Mouse (Mus musculus) embryonic facial prominence, embryonic 12.5 days (tissue): ENCODE data around the gene Eif4g3. TPM values are rescaled to one million over a fixed set of nuclear protein-coding genes. Genes with fewer than 3 reads are reported as not detected.

Source experiments
- ATAC-seq: fragments of 200-750 bp; cut with Nextera tagmentation; 2 replicates; pipeline ENCODE4 v1.8.0; 2017; ENCODE audit not compliant: insufficient number of reproducible peaks, insufficient read depth, low FRiP score, low TSS enrichment
- H3K27ac ChIP-seq: fragments of 300-500 bp; sonication (generic); 2 replicates; pipeline ENCODE4 v1.5.1; 2016; ENCODE audit warnings: mild to moderate bottlenecking
- H3K27me3 ChIP-seq: fragments of 300-500 bp; sonication (generic); 2 replicates; pipeline ENCODE4 v1.6.1; 2016; ENCODE audit warnings: mild to moderate bottlenecking, moderate library complexity
- H3K36me3 ChIP-seq: fragments of 300-500 bp; sonication (generic); 2 replicates; pipeline ENCODE4 v1.6.1; 2016; ENCODE audit warnings: mild to moderate bottlenecking
- H3K4me1 ChIP-seq: fragments of 300-500 bp; sonication (generic); 2 replicates; pipeline ENCODE4 v1.6.1; 2016
- H3K4me2 ChIP-seq: fragments of 300-500 bp; sonication (generic); replicated peaks from 2 replicates; pipeline ENCODE4 v1.6.1; 2016; ENCODE audit warnings: mild to moderate bottlenecking, moderate library complexity
- H3K4me3 ChIP-seq: fragments of 300-500 bp; sonication (generic); 2 replicates; pipeline ENCODE4 v1.5.1; 2016; ENCODE audit warnings: mild to moderate bottlenecking
- H3K9ac ChIP-seq: fragments of 300-500 bp; sonication (generic); 2 replicates; pipeline ENCODE4 v1.6.1; 2016; ENCODE audit warnings: mild to moderate bottlenecking, moderate library complexity
- H3K9me3 ChIP-seq: fragments of 300-500 bp; sonication (generic); 2 replicates; pipeline ENCODE4 v1.6.1; 2016; ENCODE audit warnings: mild to moderate bottlenecking, moderate library complexity
- WGBS: fragments of 180-500 bp; shearing (Covaris S2); methylation state at CpG from one replicate; pipeline ENCODE4 v1.1.7; 2016; 5-methylcytosine and 5-hydroxymethylcytosine counted together
- polyA plus RNA-seq: library from polyadenylated mRNA; unstranded; fragments of >200 nt; fragmentation: Nextera tagmentation; extraction: Ambion mirVana; gene quantifications from 2 replicates; pipeline ENCODE4 v1.2.1, GENCODE M21; 2016

Gene Eif4g3
- polyA plus RNA-seq, 1 experiment from 2014 or later = 49.7 TPM

DNA sequence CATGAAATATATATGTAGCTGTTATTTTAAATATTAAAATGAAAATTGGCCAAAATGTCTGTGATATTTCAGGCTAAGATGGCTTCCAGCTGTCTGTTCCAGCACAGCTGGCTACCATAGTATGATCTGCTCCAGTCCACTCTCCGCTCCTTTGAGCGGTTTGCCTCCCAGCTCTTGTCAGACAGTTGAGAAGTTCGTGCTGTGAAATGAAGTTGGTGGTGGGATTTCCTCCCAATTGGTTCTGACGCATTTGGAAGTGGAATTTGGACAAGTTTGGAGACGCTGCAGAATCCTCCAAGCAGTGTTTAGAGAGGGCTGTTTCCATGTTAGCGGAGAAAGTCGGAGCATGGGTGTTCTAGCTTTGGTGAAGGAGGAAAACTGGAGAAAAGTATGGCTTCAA, 148.5 kb downstream of the Eif4g3 start:
- WGBS = 82% methylated on average over 7 of the region's 7 CpGs
- H3K4me2 ChIP-seq = no peak overlapping the region
- H3K4me1 ChIP-seq = 0 out of 2 replicates have a peak, but pooled peaks cover 3% of the 10 kb centered on the region
- no peaks in the 10 kb centered on the region for H3K9me3 ChIP-seq
- peaks cover 17% of the 10 kb centered on the region; the same call in 1 of the 2 replicates for H3K36me3 ChIP-seq
- H3K9ac ChIP-seq = no peak overlapping the region
- no peaks in the 10 kb centered on the region for H3K27me3 ChIP-seq
- H3K27ac ChIP-seq = 0 out of 2 replicates have a peak overlapping the region, but pooled peaks have one; percentile 30
- ATAC-seq = no peak
- H3K4me3 ChIP-seq = no peak overlapping the region

DNA sequence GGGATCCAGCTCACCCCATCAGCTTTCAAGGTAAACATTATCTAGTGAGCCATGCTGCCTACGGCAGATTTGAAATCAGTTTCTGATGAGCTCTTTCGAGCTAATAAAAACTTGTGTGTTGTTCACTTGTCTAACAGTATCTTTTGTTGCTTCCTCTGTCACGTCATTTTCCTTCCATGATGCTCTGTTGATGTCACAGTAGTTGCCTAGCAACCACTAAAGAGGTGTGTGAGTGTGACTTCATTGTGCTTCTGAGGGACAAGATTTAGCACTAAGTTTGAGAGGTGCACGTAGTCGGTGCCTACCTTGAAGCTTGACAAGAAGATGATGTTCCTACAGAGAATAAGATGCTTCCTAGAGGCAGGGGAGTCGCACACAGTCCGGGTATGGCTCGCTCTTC, 154.4 kb downstream of the Eif4g3 start:
- H3K4me1 ChIP-seq = no peaks in the 10 kb centered on the region
- no peak overlapping the region for H3K9ac ChIP-seq
- no peak overlapping the region for H3K4me3 ChIP-seq
- no peaks in the 10 kb centered on the region for H3K27me3 ChIP-seq
- no peak overlapping the region for H3K4me2 ChIP-seq
- peaks cover 17% of the 10 kb centered on the region for H3K36me3 ChIP-seq
- H3K9me3 ChIP-seq = no peaks in the 10 kb centered on the region
- WGBS = 89% methylated on average over 8 of the region's 8 CpGs
- no peak overlapping the region for H3K27ac ChIP-seq
- no peak for ATAC-seq

DNA sequence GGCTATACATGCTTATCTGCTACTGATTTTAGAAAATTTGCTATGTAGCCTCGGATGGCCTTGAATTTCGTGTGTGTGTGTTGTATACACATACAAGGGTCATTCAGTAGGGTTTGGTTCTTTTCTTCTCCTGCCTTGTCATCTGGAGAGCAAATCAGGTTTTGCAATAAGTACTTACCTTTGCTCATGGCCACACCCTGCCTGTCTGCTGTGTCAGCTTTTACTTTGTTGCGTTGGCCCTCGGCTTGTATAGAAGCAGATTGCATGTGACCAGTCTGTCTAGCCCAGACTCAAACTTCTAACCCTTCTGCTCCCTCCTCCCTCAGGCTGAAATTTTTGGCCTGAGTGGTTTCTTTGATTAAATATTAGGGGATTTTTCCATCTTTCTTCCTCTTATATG, 157.2 kb downstream of the Eif4g3 start:
- no peak for ATAC-seq
- WGBS = 90% methylated on average over 4 of the region's 4 CpGs
- no peaks in the 10 kb centered on the region for H3K27me3 ChIP-seq
- no peak overlapping the region for H3K4me3 ChIP-seq
- H3K36me3 ChIP-seq = peaks cover 42% of the 10 kb centered on the region
- no peak overlapping the region for H3K9ac ChIP-seq
- no peaks in the 10 kb centered on the region for H3K9me3 ChIP-seq
- no peaks in the 10 kb centered on the region for H3K4me1 ChIP-seq
- H3K4me2 ChIP-seq = no peak overlapping the region
- no peak overlapping the region for H3K27ac ChIP-seq

DNA sequence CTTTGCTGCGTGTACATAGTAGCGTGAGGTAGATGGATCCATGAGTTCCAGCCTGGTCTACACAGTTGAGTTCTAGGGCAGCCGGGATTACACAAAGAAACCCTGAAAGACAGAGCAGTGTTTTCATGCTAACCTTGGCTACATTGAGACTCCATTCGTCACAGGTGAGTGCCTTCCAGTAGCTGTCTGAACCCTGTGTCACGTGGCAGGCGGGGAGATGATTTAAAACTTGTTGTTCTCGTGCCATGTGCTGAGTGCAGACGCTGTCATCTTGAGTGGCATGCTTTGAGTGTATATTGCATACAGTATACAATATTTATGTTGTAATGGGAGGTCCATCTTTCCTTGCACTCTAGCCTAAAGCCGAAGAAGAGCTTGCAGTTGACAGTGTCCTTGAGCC, 158.4 kb downstream of the Eif4g3 start:
- H3K4me2 ChIP-seq = no peak overlapping the region
- ATAC-seq = no peak
- 92% methylated on average over 9 of the region's 9 CpGs for WGBS
- no peaks in the 10 kb centered on the region for H3K9me3 ChIP-seq
- H3K9ac ChIP-seq = no peak overlapping the region
- H3K36me3 ChIP-seq = peaks cover 39% of the 10 kb centered on the region
- H3K27ac ChIP-seq = no peak overlapping the region
- no peaks in the 10 kb centered on the region for H3K27me3 ChIP-seq
- no peaks in the 10 kb centered on the region for H3K4me1 ChIP-seq
- H3K4me3 ChIP-seq = no peak overlapping the region

DNA sequence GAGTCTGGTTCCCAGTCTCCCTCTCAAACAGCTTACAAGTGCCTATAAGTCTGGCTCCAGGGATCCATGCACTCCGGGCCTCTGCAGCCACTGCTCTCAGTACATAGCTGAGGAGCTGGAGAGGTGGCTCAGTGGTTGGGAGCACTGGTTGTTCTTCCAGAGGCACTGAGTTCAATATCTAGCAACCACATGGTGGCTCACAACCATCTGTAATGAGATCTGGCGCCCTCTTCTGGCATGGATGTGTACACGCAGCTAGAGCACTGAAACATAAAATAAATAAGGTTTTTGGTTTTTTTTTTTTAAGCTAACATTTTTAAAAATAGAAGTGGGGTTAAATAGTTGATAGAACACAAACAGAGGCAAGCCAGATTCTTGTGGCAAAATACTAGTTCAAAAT, 161.2 kb downstream of the Eif4g3 start:
- no peak overlapping the region for H3K4me3 ChIP-seq
- no peak overlapping the region for H3K4me2 ChIP-seq
- H3K27me3 ChIP-seq = no peaks in the 10 kb centered on the region
- 55% methylated on average over 3 of the region's 3 CpGs for WGBS
- H3K36me3 ChIP-seq = peaks cover 58% of the 10 kb centered on the region
- no peak overlapping the region for H3K27ac ChIP-seq
- H3K4me1 ChIP-seq = no peaks in the 10 kb centered on the region
- ATAC-seq = no peak
- no peaks in the 10 kb centered on the region for H3K9me3 ChIP-seq
- H3K9ac ChIP-seq = no peak overlapping the region

DNA sequence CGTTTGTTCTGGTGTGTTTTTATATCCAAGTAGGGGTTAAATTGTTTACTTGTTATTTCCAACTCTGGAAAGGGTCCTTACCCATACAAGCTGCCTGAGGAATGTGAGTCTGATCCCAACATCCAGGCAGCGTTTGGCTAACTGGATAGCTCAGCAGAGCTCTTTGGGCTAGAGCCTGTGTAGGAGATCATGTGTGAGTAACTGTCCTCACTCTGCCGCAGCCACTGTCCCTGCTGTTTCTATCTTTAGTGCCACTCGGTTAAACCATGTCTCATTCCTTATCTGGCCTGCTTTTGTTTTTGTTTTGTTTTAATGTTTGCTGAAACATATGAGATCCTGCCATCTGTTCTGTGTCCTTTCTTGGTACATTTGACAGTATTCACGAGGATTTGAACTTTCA, 168.1 kb downstream of the Eif4g3 start:
- Histone ChIP-seq H3K4me2 (no peak overlapping the region), H3K9me3 (no peaks in the 10 kb centered on the region), H3K4me3 (no peak overlapping the region), H3K4me1 (no peaks in the 10 kb centered on the region), H3K27ac (no peak overlapping the region), H3K27me3 (no peaks in the 10 kb centered on the region), H3K36me3 (peaks cover 73% of the 10 kb centered on the region), H3K9ac (no peak overlapping the region)
- WGBS = 84% methylated on average over 5 of the region's 5 CpGs
- no peak for ATAC-seq

DNA sequence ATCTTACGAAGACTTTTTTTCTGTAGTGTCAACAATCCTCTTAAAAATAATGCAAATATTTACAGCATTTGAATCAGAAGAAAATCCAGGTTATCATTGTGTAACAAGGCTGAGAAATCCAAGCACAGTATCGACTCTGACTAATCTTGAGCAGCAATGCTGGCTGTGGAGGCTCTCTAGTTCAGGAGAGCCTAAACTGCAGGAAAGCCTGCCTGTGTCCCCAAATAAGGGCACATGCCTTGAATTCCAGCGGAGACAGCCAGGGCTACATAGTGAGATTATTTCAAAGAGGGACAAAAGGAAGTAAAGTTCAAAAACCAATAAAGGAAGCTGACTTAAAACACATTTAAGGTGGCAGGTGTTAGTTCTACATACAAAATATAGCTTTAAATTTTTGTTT, 168.7 kb downstream of the Eif4g3 start:
- peaks cover 75% of the 10 kb centered on the region for H3K36me3 ChIP-seq

DNA sequence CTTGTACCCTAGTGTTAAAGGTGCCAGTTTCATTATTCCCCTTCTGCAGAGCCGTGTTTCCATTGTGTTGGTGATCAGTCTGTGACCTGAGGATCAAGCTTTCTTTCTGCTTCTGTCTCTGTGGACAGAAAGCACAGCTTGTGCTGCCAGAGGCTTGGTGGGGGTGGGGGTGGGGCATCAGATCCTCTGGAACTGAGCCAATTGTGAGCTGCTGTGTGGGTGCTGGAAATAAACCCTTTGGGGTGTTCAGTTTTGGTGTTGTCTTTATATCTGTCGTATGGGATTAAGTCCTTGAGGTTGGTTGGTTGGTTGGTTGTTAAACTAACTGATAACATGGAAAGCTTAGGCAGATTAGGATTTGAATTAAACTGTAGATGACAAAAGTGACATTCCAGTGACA, 171.0 kb downstream of the Eif4g3 start:
- Histone ChIP-seq H3K4me2 (no peak overlapping the region), H3K36me3 (peaks cover 82% of the 10 kb centered on the region), H3K9ac (no peak overlapping the region), H3K4me3 (no peak overlapping the region), H3K27me3 (no peaks in the 10 kb centered on the region), H3K4me1 (no peaks in the 10 kb centered on the region), H3K27ac (no peak overlapping the region), H3K9me3 (no peaks in the 10 kb centered on the region)
- ATAC-seq = no peak
- 68% methylated on average over 2 of the region's 2 CpGs for WGBS

More for the DNA sequence above, 168.7 kb downstream of the Eif4g3 start:
- Histone ChIP-seq H3K27me3 (no peaks in the 10 kb centered on the region), H3K9ac (no peak overlapping the region), H3K4me2 (no peak overlapping the region), H3K4me3 (no peak overlapping the region), H3K27ac (no peak overlapping the region), H3K4me1 (no peaks in the 10 kb centered on the region), H3K9me3 (no peaks in the 10 kb centered on the region)
- ATAC-seq = no peak
- 87% methylated on average over 3 of the region's 3 CpGs for WGBS

DNA sequence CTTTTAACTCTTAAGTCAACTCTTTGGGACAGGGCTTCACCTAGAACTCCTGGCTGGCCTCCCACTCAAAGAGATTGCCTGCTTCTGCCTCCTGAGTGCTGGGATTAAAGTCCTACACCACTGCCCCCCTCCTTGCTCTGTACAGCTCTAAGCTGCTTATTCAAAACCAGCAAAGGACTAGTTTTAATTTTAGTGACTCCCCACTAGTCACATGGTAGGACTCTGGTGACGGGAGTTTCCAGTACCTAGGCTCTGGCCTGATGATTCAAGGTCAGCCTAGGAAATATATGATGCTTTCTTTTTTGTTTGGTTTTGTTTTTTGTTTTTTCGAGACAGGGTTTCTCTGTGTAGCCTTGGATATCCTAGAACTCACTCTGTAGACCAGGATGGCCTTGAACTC, 172.0 kb downstream of the Eif4g3 start:
- Histone ChIP-seq H3K9ac (no peak overlapping the region), H3K27me3 (no peaks in the 10 kb centered on the region), H3K4me2 (no peak overlapping the region), H3K4me1 (no peaks in the 10 kb centered on the region), H3K9me3 (no peaks in the 10 kb centered on the region), H3K4me3 (no peak overlapping the region), H3K36me3 (peaks cover 80% of the 10 kb centered on the region), H3K27ac (no peak overlapping the region)
- 97% methylated on average over 2 of the region's 2 CpGs for WGBS
- no peak for ATAC-seq

DNA sequence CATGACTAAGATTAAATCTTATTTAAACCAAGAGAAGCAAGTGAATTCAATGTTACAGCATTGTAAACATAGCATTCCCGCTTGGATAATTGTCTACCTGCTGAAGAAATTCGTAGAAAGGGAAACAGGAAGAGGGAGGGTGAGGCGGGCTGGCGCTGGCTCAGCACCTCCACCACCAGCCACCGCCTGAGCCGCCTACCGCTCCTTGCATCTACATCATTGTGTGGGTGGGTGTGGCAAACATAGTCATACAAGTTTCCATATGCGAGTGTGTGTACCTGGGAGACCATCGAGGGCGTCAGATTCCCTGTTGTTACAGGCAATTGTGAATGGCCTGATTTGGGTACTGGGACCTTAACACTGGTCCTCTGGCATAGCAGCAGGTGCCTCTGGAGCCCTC, 173.7 kb downstream of the Eif4g3 start:
- Histone ChIP-seq H3K27ac (no peak overlapping the region), H3K4me2 (no peak overlapping the region), H3K9ac (no peak overlapping the region), H3K9me3 (no peaks in the 10 kb centered on the region), H3K4me3 (no peak overlapping the region), H3K27me3 (no peaks in the 10 kb centered on the region), H3K36me3 (peaks cover 89% of the 10 kb centered on the region), H3K4me1 (no peaks in the 10 kb centered on the region)
- 95% methylated on average over 10 of the region's 10 CpGs for WGBS
- no peak for ATAC-seq

DNA sequence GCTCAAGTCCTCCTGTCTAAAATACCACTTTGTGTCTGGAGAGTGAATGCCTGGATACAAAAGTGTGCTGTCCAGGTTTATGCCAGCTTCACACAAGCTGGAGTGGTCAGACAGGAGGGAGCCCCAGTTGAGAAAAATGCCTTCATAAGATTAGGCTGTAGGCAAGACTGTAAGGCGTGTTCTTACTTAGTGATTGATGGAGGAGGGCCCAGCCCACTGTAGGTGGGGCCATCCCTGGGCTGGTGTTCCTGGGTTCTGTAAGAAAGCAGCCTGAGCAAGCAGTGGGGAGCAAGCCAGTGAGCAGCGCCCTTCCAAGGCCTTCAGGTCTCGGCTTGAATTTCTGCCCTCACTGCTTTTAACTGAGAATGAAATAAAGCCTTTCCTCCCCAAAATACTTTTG, 175.3 kb downstream of the Eif4g3 start:
- Histone ChIP-seq H3K9ac (no peak overlapping the region), H3K27ac (no peak overlapping the region), H3K9me3 (no peaks in the 10 kb centered on the region), H3K4me1 (no peaks in the 10 kb centered on the region), H3K4me3 (no peak overlapping the region), H3K4me2 (no peak overlapping the region), H3K27me3 (no peaks in the 10 kb centered on the region), H3K36me3 (peaks cover 91% of the 10 kb centered on the region)
- 86% methylated on average over 3 of the region's 3 CpGs for WGBS
- ATAC-seq = no peak

DNA sequence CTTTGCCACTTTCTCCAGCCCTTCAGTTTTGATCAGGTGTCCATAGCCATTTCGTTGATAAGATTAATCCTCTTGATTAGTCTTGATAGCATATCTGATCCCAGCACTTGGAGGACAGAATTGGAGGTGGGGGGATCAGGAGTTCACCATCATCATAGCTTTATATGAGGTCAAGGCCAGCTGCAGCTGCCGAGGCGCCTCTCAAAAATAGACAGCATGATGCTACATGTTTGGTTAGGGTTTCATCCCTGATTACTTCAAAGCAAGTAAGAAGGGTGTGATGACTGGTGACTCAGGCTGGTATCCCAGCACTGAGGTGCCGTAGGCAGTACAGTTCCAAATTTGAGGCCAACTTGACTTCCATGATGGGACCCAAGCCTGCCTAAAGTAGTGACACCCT, 176.6 kb downstream of the Eif4g3 start:
- Histone ChIP-seq H3K27ac (no peak overlapping the region), H3K27me3 (no peaks in the 10 kb centered on the region), H3K4me3 (no peak overlapping the region), H3K36me3 (peaks cover 90% of the 10 kb centered on the region), H3K9ac (no peak overlapping the region), H3K4me2 (no peak overlapping the region), H3K9me3 (no peaks in the 10 kb centered on the region), H3K4me1 (no peaks in the 10 kb centered on the region)
- no peak for ATAC-seq
- WGBS = 93% methylated on average over 4 of the region's 4 CpGs

DNA sequence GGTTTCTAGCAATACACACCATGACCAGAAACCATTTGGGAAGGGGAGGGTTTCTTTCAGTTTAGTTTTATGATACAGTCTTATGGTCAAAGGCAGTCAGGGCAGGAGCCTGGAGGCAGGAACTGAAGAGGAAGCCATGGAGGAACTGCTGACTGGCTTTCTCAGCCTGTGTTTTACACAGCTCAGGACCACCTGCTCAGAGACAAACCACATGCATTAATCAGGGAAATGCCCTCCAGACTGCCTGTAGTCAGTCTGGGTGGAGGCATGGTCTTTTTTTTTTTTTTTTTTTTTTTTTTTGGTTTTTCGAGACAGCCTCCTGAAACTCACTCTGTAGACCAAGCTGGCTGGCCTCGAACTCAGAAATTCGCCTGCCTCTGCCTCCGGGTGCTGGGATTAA, 179.9 kb downstream of the Eif4g3 start:
- no peak overlapping the region for H3K4me3 ChIP-seq
- H3K9me3 ChIP-seq = no peaks in the 10 kb centered on the region
- H3K4me2 ChIP-seq = no peak overlapping the region
- H3K9ac ChIP-seq = no peak overlapping the region
- 82% methylated on average over 4 of the region's 4 CpGs for WGBS
- ATAC-seq = no peak
- H3K36me3 ChIP-seq = peaks cover 90% of the 10 kb centered on the region
- H3K27me3 ChIP-seq = no peaks in the 10 kb centered on the region
- no peak overlapping the region for H3K27ac ChIP-seq
- H3K4me1 ChIP-seq = no peaks in the 10 kb centered on the region
